Mouse (Mus musculus) fibroblast of lung, adult 2 months (primary cell): ENCODE data around the gene Kcnh2.
A peak's percentile ranks its signal among the peaks of the same experiment; 100 is the strongest.
"Not testable (repeated sequence)": the region's sequence is repeated elsewhere in the genome, so short reads cannot be mapped to it uniquely, and the experiment has no call there.

ENCODE experiments used
- DNase-seq: peaks from one replicate; pipeline ENCODE4 v3.0.0-alpha.2; 2011; ENCODE audit warnings: low read depth

Kcnh2 gene

GRCm38 (mm10) chr5:24351278-24351677 is at the start of gene Kcnh2:
Gene Kcnh2, minus strand, starts transcription at chr5:24351604.
- no peak for DNase-seq

GRCm38 (mm10) chr5:24400362-24400761 is 49.0 kb upstream of the Kcnh2 start:
- no peak for DNase-seq

DNA sequence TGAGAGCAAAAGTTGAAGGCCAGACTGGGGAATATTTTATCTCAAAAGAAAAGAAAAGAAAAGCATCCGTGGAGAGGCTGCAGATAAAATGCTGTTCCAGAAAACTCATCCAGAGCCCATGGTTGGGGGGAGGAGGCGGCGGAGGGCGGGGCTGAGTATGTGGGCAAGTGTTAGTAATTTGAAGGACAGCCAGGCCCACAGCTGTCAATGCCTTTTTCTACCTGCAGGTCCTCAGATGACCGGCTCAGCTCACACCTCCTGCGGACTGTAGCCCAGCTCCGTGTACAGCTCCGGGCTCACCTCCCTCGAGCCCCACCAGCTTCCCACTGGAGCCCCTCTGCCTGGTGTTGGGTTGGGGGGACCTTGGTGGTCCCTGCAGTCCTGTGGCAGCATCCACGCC is 48.3 kb upstream of the Kcnh2 start:
- no peak for DNase-seq

GRCm38 (mm10) chr5:24396254-24396653 is 44.9 kb upstream of the Kcnh2 start:
- DNase-seq, result not testable (repeated sequence)

DNA sequence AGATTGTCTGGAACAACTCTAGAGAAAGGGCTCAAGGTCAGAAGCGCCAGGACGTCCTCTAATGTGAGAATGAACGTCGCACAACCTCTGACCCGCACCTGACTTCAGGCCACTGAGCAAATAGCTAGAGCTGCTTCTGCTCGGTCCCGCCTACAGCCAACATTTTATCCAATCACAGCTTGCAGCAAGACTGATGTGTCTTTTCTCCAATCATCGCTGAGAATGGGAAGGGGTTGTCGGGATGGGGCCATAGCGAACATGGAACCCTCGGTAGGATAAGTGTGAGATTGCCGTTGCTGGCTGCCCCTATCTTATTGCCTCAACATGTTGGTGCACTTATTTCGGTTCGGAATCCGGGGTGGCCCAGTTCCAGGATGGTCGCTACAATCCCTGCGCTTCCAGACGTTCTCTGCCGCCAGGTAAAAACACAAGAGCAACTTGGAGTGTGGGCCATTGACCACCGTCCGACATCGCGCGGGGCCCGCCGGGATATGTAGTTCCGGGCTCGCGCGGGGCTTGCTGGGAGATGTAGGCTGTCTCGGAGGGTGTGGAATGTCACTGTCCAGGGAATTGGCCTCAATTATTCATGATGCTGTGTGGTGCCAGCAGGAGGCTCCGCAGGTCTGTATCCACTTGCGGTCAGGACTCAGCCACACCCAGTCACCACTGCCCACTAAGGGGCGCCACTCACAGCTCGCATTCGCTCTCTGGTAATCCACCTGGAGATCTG is 42.9 kb upstream of the Kcnh2 start:
- DNase-seq, result peak; percentile 98

- DNase-seq, result peak; percentile 77
These were observed 42.1 kb upstream of the Kcnh2 start, which contains the start of gene Abcb8 for GRCm38 (mm10) chr5:24393392-24393997. Gene Abcb8, plus strand, starts transcription at chr5:24393663.

GRCm38 (mm10) chr5:24392724-24393123 is 41.3 kb upstream of the Kcnh2 start:
- DNase-seq, result no peak

DNA sequence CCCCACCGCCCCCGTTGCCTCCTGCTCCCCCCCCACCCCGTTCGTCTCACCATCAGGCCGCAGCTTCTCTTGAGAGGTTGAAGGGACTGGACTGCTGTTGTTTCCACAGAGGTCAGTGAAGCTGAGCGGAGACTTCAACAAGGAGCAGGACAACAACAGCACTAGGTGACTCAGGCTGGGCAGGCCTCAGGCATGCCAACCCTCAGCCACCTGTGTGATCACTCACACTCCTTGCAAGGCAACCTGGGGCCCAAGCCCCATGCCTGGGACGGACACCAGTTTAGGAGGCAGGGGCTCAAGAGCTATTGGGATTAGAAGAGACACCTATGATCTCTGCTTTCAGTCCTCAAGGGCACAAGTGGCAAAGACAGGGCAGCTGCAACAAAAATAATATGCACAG is 40.5 kb upstream of the Kcnh2 start, which contains the start of gene Atg9b:
Atg9b (minus strand) TSS at position 280 of the 400 bp plus-strand sequence.
- no peak for DNase-seq

DNA sequence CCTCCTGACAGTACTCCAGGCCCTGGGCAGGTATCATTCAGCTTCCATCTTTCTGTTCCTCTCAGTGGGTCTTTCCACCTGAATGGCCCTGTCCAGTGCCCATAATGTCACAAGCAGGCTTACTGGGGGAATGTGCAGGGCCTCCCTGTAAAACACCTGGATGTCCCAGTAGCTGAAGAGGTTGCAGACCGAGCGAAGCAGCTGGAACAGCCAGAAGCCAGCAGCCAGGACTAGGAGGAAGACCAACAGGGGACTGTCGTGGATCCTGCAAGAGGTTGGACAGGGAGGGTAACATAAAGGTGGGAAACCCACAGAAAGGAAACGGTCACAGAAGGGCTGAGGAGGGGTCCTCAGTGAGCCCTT is 38.2 kb upstream of the Kcnh2 start:
- DNase-seq, result no peak

DNA sequence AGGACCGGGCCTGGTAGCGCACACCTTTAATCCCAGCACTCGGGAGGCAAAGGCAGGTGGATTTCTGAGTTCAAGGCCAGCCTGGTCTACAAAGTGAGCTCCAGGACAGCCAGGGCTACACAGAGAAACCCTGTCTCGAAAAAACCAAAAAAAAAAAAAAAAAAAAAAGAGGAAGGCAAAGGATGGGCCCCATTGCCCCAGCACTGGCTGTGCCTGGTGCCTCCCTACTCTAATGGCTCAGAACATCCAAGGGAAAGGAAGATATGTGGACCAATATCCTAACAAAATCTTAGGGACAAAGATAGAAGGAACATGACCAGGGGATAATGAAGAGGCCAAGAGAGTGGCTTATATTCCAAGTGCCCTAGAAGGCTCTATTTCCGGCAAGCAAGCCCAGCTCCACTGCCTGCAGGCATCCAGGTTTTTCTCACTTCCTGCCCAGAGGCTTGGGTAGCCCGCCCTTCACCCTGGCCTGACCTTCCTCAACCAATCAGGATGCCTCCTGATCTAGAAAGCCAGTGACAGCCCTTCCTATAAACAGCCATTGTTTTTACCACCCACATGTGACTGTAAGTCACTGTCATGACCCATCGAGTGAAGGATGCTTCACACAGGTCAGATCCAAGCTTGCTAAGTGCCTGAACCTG is 37.7 kb upstream of the Kcnh2 start:
- no peak for DNase-seq

GRCm38 (mm10) chr5:24388246-24388915 is 37.0 kb upstream of the Kcnh2 start:
- DNase-seq, result no peak

DNA sequence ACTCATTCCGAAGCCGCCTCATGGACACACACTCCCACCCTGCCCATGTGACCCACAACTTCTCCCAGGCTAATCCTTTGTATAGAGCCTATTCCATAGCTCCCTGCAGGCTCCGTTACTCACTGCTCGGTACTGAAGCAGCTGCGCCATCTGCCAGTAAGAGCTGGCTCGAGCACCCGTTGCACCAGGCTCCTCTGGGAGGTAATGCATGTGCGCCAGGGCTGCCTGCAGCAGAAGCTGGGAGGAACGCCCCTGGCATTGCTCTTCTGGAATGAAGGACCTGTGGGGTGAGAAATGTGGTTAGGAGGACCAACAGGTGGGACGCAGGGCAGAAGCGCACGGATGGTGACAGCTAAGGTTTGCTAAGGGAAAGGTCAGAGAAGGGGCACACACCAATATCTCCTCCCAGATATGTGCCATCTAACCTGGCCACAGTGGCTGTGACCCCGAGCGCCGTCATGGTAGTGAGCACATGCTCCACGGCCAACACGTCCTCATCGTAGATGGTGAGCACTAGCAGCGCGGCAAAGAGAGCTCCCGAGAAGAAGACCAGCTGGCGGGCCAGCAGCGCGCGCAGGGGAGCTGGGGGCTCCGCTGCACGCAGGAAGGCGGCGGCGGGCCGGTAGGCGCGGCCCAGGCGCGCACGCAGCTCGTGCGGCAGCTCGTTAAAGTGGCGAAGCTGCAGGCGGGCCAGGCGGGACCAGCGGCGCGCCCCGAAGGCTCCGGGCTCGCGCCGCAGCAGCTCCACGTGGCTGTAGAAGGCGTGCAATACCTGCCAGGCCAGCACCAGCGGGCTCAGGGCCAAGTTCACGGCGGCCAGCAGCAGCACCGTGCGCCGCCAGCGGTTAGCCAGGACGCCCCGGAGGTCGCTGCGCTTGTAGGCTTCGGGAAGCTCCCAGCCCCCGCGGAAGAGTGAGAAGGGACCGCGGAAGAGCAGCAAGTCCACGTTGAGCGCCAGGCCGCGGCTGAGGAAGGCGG is 36.1 kb upstream of the Kcnh2 start:
- no peak for DNase-seq

- no peak for DNase-seq
These were observed 34.6 kb upstream of the Kcnh2 start for GRCm38 (mm10) chr5:24385887-24386550.

DNA sequence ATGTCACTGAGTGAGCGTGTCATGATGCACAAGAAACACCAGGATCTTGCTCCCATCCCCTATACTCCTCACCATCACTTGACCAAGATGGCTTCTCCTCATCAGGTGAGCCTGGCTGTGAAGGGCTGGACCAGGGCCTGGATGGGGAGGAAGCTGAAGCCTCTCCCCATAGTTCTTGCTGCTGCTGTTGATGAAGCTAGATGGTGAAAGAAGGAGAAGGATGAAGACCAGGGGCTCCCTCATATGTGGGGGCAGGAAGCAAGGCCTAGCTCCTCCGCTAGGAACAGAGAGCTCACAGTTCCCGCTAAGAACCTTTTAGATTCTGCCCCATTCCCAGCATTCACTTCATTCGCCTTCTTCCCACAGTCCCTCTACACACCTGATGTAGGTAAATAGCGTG is 34.0 kb upstream of the Kcnh2 start:
- no peak for DNase-seq

- DNase-seq, result no peak
These were observed 33.0 kb upstream of the Kcnh2 start for GRCm38 (mm10) chr5:24384407-24384806.

GRCm38 (mm10) chr5:24383026-24383859 is 31.8 kb upstream of the Kcnh2 start:
- peak; percentile 80 for DNase-seq

- no peak for DNase-seq
These were observed 30.6 kb upstream of the Kcnh2 start for GRCm38 (mm10) chr5:24381988-24382387.

DNA sequence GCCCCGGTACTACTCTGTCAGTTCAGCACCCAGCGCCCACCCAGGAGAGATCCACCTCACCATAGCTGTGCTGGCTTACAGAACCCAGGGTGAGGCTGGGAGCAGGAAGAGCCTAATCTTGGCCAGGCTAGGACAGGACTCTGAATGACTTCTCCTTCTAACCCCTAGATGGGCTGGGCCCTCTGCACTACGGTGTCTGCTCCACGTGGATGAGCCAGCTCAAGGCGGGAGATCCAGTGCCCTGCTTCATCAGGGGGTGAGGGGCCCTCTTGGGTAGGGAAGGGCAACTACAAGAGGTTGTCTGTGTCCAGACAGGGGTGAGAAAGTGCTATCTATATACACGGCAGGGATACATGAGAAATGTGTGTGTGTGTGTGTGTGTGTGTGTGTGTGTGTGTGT is 30.1 kb upstream of the Kcnh2 start:
- DNase-seq, result no peak

GRCm38 (mm10) chr5:24380499-24380898 is 29.1 kb upstream of the Kcnh2 start:
- DNase-seq, result no peak

GRCm38 (mm10) chr5:24379501-24379900 is 28.1 kb upstream of the Kcnh2 start:
- DNase-seq, result no peak
